Mouse (Mus musculus) embryonic facial prominence, embryonic 15.5 days (tissue): Measurements from ENCODE around the gene Evi5. TPM values are rescaled to one million over a fixed set of nuclear protein-coding genes. Genes with fewer than 3 reads are reported as not detected.

ENCODE experiments used
- ATAC-seq: fragments of 200-750 bp; cut with Nextera tagmentation; 2 replicates; pipeline ENCODE4 v1.8.0; 2017; ENCODE audit warnings: low read depth, moderate TSS enrichment; ENCODE audit not compliant: insufficient number of reproducible peaks, low FRiP score, low TSS enrichment
- H3K27ac ChIP-seq: fragments of 300-500 bp; sonication (generic); replicated peaks from 2 replicates; pipeline ENCODE4 v1.5.1; 2015; ENCODE audit warnings: mild to moderate bottlenecking, inconsistent platforms
- H3K27me3 ChIP-seq: fragments of 300-500 bp; sonication (generic); 2 replicates; pipeline ENCODE4 v1.6.1; 2015; ENCODE audit warnings: inconsistent platforms
- H3K36me3 ChIP-seq: fragments of 300-500 bp; sonication (generic); 2 replicates; pipeline ENCODE4 v1.6.1; 2015; ENCODE audit warnings: mild to moderate bottlenecking, inconsistent platforms
- H3K4me1 ChIP-seq: fragments of 300-500 bp; sonication (generic); 2 replicates; pipeline ENCODE4 v1.6.1; 2015; ENCODE audit warnings: inconsistent platforms
- H3K4me2 ChIP-seq: fragments of 300-500 bp; sonication (generic); replicated peaks from 2 replicates; pipeline ENCODE4 v1.6.1; 2015; ENCODE audit warnings: mild to moderate bottlenecking, inconsistent platforms
- H3K4me3 ChIP-seq: fragments of 300-500 bp; sonication (generic); replicated peaks from 2 replicates; pipeline ENCODE4 v1.5.1; 2015; ENCODE audit warnings: mild to moderate bottlenecking, inconsistent platforms
- H3K9ac ChIP-seq: fragments of 300-500 bp; sonication (generic); 2 replicates; pipeline ENCODE4 v1.6.1; 2015; ENCODE audit warnings: inconsistent platforms
- H3K9me3 ChIP-seq: fragments of 300-500 bp; sonication (generic); replicated peaks from 2 replicates; pipeline ENCODE4 v1.6.1; 2016; ENCODE audit warnings: inconsistent platforms
- WGBS: fragments of 180-500 bp; shearing (Covaris S2); methylation state at CpG from one replicate; pipeline ENCODE4 v1.1.7; 2015; 5-methylcytosine and 5-hydroxymethylcytosine counted together
- polyA plus RNA-seq: library from polyadenylated mRNA; unstranded; fragments of >200 nt; fragmentation: Nextera tagmentation; extraction: Ambion mirVana; gene quantifications from 2 replicates; pipeline ENCODE4 v1.2.1, GENCODE M21; 2015

Evi5 gene
- polyA plus RNA-seq, 1 experiment from 2014 or later = 64.0 TPM

DNA sequence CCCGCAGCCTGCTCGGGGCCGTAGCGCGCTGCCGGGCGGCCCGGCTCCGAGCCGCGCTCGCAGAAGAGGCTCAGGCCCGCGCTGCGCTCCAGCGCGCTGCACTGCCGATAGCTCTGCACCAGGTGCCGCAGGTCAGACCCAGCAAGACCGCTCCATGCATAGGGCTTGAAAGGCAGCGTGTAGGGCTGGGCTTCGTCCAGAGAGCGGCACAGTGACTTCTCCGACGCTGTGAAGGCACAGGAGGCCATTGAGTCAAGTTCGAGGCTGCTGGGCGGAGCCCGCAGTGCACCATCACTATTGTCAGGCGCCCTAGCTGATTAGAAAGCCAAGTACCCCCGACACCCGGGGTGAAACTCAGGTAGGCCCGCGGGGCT, 153.3 kb downstream of the Evi5 start:
- Histone ChIP-seq H3K4me3 (peak overlapping the region; percentile 41), H3K4me1 (peaks cover 53% of the 10 kb centered on the region), H3K9me3 (no peaks in the 10 kb centered on the region), H3K36me3 (no peaks in the 10 kb centered on the region), H3K27ac (no peak overlapping the region), H3K27me3 (peaks cover 92% of the 10 kb centered on the region), H3K4me2 (peak overlapping the region; percentile 68), H3K9ac (0 out of 2 replicates have a peak overlapping the region, but pooled peaks have one; percentile 16)
- 1% methylated on average over 33 of the region's 33 CpGs for WGBS
- ATAC-seq = no peak

DNA sequence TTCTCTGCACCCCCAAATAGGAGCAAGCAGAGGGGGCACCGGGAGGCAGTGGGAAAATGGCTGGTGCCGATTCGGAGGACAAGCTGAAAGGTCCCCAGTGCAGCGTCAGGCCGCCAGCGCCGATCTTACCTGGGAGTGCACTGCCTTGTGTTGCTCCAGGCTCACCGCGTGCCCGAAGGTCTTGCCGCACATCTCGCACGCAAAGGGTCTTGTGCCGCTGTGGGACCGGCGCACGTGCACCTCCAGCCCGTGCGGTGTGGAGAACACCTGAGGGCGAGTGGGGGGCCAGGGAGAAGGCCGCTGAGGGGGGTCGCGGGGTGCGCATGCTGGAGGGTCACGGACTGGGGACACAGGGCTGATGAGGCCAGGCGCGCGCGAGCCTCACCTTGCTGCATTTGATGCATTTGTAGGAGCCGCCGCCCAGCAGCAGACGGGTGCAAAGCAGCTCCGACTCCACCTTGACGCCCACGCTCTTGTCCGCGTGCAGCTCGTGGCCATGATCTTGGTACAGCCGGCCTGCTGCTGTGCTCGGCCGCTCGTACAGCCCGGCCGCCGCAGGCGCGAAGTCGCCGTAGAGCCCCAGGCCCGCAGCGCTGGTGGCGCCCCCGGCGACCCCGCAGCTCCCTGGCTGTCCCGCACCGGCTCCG, 153.8 kb downstream of the Evi5 start:
- H3K27me3 ChIP-seq = peaks cover 90% of the 10 kb centered on the region
- no peaks in the 10 kb centered on the region for H3K9me3 ChIP-seq
- H3K4me3 ChIP-seq = peak overlapping the region; percentile 41
- H3K4me2 ChIP-seq = peak overlapping the region; percentile 68
- no peaks in the 10 kb centered on the region for H3K36me3 ChIP-seq
- H3K9ac ChIP-seq = peak overlapping the region; percentile 16; the same call in 1 of the 2 replicates
- 2% methylated on average over 58 of the region's 58 CpGs for WGBS
- peaks cover 48% of the 10 kb centered on the region for H3K4me1 ChIP-seq
- ATAC-seq = no peak
- H3K27ac ChIP-seq = no peak overlapping the region

DNA sequence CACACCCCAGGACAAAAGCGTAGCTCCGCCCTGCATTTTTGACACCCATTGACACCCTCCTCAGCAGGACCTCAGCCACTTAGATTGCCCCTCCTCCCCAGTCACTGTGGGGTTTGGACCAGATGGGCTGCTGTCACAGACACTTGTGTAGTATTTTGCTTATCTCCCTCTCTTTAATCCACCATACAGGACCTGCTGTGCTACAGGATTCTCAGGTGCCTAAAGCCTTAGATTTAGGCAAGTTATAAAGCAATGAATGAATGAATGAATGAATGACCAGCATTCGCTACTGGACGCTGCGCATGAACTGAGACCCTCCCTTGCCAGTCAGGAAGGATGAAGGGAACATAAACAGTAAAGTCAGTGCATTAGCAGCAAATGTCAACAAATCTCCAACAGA, 154.4 kb downstream of the Evi5 start:
- no peak for ATAC-seq
- 9% methylated on average over 5 of the region's 5 CpGs for WGBS
- H3K4me1 ChIP-seq = peaks cover 42% of the 10 kb centered on the region

DNA sequence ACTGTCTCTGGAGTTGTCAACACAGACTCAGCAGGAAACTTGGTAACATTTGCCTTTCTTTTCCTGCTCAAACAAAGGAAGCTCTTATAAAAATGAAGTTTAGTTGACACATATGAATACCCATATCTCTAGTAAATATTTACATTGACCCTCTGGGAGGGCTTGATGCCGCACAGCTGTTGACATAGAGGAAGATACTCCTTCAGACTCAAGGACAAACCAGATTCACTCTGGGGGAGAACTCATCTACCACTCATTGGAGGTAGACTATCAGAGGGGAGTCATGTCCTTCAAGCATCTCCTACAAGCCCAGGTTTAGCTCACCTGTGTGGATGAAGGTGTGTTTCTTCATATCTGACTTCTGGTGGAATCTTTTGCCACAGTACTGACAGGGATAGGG, 155.1 kb downstream of the Evi5 start:
- Histone ChIP-seq H3K4me1 (peaks cover 35% of the 10 kb centered on the region), H3K4me3 (no peak overlapping the region), H3K9me3 (no peaks in the 10 kb centered on the region), H3K27me3 (peaks cover 80% of the 10 kb centered on the region), H3K36me3 (no peaks in the 10 kb centered on the region), H3K4me2 (no peak overlapping the region), H3K9ac (no peak overlapping the region), H3K27ac (no peak overlapping the region)
- ATAC-seq = no peak
- 18% methylated on average over 1 of the region's 1 CpGs for WGBS

More for the DNA sequence above, 154.4 kb downstream of the Evi5 start:
- no peak overlapping the region for H3K4me3 ChIP-seq
- H3K4me2 ChIP-seq = no peak overlapping the region
- no peaks in the 10 kb centered on the region for H3K36me3 ChIP-seq
- peaks cover 84% of the 10 kb centered on the region for H3K27me3 ChIP-seq
- no peaks in the 10 kb centered on the region for H3K9me3 ChIP-seq
- no peak overlapping the region for H3K27ac ChIP-seq
- H3K9ac ChIP-seq = no peak overlapping the region

DNA sequence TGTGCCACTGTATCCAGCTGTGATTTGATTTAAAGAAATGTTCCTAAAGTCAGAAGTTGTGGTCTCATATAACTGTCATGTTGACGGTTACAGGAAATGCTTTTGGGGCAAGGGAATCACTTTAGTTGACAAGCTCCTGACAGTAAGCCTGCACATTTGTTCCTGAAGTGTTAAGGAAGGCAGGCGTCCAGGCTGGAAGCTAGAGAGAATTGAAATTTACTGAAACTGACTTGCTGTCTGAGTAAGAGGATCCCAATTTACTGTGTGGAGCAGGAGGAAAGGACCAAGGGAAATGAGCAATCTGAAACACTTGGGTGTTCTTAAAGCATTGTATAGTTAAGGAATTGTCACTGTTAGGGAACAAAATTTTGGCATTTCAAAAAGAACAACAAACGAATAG, 155.7 kb downstream of the Evi5 start:
- Histone ChIP-seq H3K36me3 (no peaks in the 10 kb centered on the region), H3K9me3 (no peaks in the 10 kb centered on the region), H3K4me1 (peaks cover 29% of the 10 kb centered on the region), H3K27ac (no peak overlapping the region), H3K27me3 (peaks cover 79% of the 10 kb centered on the region), H3K4me3 (no peak overlapping the region), H3K4me2 (no peak overlapping the region), H3K9ac (no peak overlapping the region)
- no peak for ATAC-seq
- 19% methylated on average over 3 of the region's 3 CpGs for WGBS

DNA sequence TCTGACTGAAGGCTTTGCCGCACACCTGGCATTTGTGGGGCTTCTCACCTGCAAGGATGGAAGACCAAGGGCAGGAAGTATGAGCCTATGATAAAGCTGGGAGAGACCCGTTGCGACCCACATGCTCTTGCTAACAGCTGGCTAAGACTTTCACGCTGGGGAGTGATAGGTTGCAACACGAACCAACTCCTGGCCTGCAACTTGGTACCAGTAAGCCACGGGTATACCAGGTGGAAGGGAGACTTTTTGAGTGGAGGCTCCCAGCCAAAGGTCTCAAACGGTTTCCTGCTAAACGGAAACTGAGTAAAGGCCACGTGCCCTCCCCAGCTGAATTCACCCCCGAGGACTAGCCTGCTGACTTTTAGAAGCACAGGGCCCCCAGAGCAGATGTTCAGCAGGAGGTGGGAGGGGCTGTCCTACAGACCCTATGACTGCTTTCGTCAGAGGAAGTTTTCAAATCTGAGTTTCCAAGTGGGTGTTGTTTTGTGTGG, 157.0 kb downstream of the Evi5 start:
- ATAC-seq = no peak
- H3K4me3 ChIP-seq = no peak overlapping the region
- no peaks in the 10 kb centered on the region for H3K36me3 ChIP-seq
- peaks cover 16% of the 10 kb centered on the region for H3K4me1 ChIP-seq
- H3K9me3 ChIP-seq = no peaks in the 10 kb centered on the region
- no peak overlapping the region for H3K27ac ChIP-seq
- H3K27me3 ChIP-seq = peaks cover 71% of the 10 kb centered on the region
- 12% methylated on average over 11 of the region's 11 CpGs for WGBS
- no peak overlapping the region for H3K9ac ChIP-seq
- no peak overlapping the region for H3K4me2 ChIP-seq

DNA sequence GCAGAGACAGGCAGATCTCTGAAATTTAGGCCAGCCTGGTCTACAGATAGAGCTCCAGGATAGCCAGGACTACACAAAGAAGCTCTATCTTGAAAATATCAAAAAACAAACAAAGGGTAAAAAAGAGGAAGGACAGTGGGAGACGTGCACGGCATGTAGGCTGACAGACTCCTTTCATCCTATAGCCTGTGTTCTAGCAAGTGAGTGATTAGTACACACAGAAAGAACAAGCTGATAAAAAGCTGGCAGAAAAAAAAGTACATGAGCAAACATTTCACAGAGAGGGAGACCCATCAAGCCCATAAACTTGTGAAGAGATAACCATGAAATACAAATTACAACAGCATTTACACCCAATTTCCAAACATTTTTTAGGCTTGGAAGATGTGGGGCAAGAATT, 163.2 kb downstream of the Evi5 start:
- 64% methylated on average over 2 of the region's 2 CpGs for WGBS
- H3K9me3 ChIP-seq = no peaks in the 10 kb centered on the region
- no peaks in the 10 kb centered on the region for H3K4me1 ChIP-seq
- no peaks in the 10 kb centered on the region for H3K36me3 ChIP-seq
- H3K27me3 ChIP-seq = peaks cover 22% of the 10 kb centered on the region
- no peak overlapping the region for H3K9ac ChIP-seq
- no peak for ATAC-seq
- no peak overlapping the region for H3K4me2 ChIP-seq
- no peak overlapping the region for H3K4me3 ChIP-seq
- no peak overlapping the region for H3K27ac ChIP-seq

DNA sequence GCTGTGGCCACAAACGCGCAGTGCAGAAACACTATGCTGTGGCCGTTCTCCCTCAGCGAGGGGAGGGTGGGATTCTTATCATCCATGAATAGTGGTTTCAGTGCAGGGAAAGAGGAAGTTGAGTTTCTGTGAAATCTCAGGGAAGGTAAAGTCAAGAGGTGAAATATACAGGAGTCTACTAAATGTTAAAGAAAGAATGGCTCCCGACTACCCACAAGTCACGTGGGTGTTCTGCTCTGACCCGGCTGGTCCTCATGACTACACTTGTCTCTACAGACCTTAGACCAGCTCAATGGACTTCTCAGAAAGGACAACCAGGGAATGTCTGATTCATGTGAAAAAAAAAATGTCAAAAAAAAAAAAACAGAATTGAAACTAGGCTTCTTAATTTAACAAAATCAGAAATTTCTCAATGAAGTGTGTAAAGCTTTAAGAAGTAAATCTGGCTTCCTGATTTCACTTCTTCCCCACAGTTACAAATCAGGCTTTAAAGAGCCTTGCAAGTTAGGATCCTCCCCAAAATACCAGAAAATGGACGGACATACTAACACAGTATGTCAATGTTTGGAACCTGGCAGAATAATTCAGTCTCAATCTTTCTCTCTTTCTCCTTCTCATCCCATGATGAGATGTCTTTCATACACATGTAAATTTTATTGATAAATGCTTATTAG, 166.6 kb downstream of the Evi5 start:
- Histone ChIP-seq H3K4me3 (no peak overlapping the region), H3K9me3 (no peaks in the 10 kb centered on the region), H3K36me3 (no peaks in the 10 kb centered on the region), H3K27me3 (0 out of 2 replicates have a peak, but pooled peaks cover 5% of the 10 kb centered on the region), H3K4me1 (no peaks in the 10 kb centered on the region), H3K4me2 (no peak overlapping the region), H3K27ac (no peak overlapping the region), H3K9ac (no peak overlapping the region)
- ATAC-seq = no peak
- 83% methylated on average over 8 of the region's 8 CpGs for WGBS

DNA sequence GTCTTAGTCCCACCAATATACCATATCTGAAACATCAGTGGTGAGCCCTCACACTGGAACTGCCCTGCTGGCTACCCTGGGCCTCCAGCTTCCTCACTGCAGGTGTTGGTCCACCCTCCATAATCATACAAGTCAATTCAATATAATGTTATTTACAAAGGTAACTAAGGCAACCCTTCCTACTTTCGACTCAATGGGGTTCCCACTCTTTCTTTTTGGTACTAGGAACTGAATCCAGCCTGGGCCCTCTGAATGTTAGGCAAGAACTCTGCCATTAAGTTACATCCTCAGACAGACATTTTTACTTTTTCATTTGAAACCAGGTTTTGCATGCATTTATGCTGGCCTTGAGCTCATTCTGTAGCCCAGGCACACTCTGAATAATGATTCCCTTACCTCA, 168.6 kb downstream of the Evi5 start:
- no peaks in the 10 kb centered on the region for H3K9me3 ChIP-seq
- H3K27me3 ChIP-seq = 0 out of 2 replicates have a peak, but pooled peaks cover 5% of the 10 kb centered on the region
- H3K36me3 ChIP-seq = no peaks in the 10 kb centered on the region
- H3K4me1 ChIP-seq = no peaks in the 10 kb centered on the region
- H3K27ac ChIP-seq = no peak overlapping the region
- no peak for ATAC-seq
- H3K9ac ChIP-seq = no peak overlapping the region
- no peak overlapping the region for H3K4me2 ChIP-seq
- WGBS = 77% methylated on average over 1 of the region's 1 CpGs
- no peak overlapping the region for H3K4me3 ChIP-seq

DNA sequence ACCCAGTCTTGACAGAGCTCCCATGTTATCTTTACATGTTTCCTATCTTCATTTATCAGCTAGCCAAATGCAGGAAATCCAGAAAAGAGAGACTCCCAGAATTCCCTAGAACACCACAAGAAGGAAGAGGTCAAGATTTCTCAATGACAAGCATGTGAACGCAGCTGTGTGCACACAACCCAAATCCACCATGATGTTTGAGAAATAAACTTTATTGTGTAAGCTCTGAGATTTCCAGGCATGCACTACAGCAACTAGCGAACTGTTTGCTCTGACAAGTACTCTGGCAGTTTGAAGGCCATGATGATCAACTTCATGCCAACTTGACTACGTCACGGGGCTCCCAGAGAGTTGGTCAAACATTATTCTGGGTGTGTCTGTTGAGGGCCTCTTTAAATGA, 169.2 kb downstream of the Evi5 start:
- Histone ChIP-seq H3K4me2 (no peak overlapping the region), H3K9me3 (no peaks in the 10 kb centered on the region), H3K27ac (no peak overlapping the region), H3K9ac (no peak overlapping the region), H3K4me3 (no peak overlapping the region), H3K27me3 (0 out of 2 replicates have a peak, but pooled peaks cover 5% of the 10 kb centered on the region), H3K36me3 (no peaks in the 10 kb centered on the region), H3K4me1 (no peaks in the 10 kb centered on the region)
- no peak for ATAC-seq
- WGBS = 81% methylated on average over 4 of the region's 4 CpGs

DNA sequence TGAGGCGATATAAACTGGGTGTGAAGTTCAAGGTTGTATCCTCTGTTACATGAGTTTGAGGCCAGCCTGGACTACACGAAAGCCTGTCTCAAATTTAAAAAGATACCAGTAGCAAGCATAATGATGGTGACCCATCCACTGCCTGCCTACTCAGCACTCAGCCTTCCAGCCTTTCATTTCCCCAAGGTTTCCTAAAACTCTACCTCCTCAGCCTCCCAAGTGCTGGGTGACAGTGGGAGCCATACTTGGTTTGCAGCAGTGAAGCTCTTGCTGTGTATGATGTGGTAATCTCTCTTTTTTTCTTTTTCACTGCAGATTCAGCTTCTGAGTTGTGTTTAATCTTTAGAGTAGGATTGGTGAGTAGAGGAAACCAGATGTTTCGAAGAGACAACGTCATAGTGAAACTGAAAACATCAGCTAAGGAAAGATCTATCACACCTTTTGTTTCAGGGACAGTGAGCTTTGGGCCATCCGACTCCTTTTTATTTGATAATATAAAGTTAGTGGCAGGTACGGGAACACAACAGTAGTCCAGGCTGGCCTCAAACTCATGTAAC, 171.6 kb downstream of the Evi5 start:
- Histone ChIP-seq H3K9ac (no peak overlapping the region), H3K27ac (no peak overlapping the region), H3K36me3 (no peaks in the 10 kb centered on the region), H3K27me3 (no peaks in the 10 kb centered on the region), H3K9me3 (no peaks in the 10 kb centered on the region), H3K4me3 (no peak overlapping the region), H3K4me1 (no peaks in the 10 kb centered on the region), H3K4me2 (no peak overlapping the region)
- 85% methylated on average over 6 of the region's 6 CpGs for WGBS
- ATAC-seq = no peak
